Mouse (Mus musculus) testis, adult 2 months (tissue): ENCODE measurements around the gene Klk8.

Source experiments
- CTCF ChIP-seq: fragments of 200-500 bp; IDR thresholded peaks from 2 replicates; pipeline ENCODE4 v1.5.1; 2012; ENCODE audit warnings: low read depth, mild to moderate bottlenecking, inconsistent platforms, low read length, moderate library complexity; ENCODE audit not compliant: control insufficient read depth, insufficient read depth, insufficient replicate concordance
- POLR2A ChIP-seq: fragments of 200-500 bp; IDR thresholded peaks from 2 replicates; pipeline ENCODE4 v1.6.1; 2012; ENCODE audit warnings: low read depth, mild to moderate bottlenecking, inconsistent platforms, low read length, moderate library complexity; ENCODE audit not compliant: control insufficient read depth

DNA sequence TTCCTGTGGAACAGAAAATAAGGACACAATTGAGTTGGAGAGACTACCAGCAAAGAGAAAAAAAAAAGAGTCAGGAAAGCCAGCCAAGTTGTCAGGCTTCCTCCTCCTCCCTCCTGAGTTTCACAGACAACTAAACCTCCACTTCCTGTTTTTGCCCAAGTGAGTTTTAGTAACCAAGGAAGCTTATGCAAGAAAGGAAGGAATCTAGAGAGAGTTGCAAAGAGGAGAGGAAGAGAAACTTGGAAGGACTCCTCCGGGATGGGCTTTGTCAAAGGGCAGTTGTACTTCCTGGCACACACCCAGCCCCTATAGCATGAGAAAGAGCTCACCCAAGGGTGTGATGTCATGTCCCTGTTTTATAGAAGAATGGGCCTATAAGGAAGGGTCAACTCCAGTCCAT is 49.6 kb upstream of the Klk8 start:
- TF ChIP-seq CTCF (no peak), POLR2A (no peak)
